Mouse (Mus musculus) liver (tissue): ENCODE measurements around the gene Slc28a3.

Source experiments
- DNase-seq: peaks from one replicate; pipeline ENCODE4 v3.0.0-alpha.2; 2020; ENCODE audit warnings: mixed read lengths

Slc28a3 gene

GRCm38 (mm10) chr13:58558216-58558615 is 52.5 kb downstream of the Slc28a3 start:
- no peak for DNase-seq

GRCm38 (mm10) chr13:58556018-58556417 is 54.7 kb downstream of the Slc28a3 start:
- DNase-seq: peak; percentile 23

DNA sequence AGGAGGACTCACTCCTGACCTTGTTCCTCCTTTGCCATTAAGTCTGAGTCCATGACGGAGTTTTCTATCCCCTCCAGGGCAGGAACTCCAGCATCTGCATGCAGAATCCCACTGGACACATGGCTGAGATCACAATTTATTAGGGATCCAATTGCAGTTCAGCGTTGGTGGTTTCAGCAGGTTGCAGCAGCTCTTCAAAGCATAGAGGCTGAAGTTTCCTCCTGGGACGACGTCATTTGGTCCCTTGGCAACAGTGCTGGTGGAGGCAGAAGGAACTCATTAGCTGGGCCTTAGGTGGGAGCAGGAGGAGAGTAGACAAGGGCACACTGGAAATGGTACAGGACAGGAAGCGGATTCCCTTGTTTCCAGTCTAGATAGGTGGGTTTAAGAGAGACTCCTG is 55.1 kb downstream of the Slc28a3 start:
- no peak for DNase-seq

- no peak for DNase-seq
These were observed 58.8 kb downstream of the Slc28a3 start for GRCm38 (mm10) chr13:58551924-58552323.

DNA sequence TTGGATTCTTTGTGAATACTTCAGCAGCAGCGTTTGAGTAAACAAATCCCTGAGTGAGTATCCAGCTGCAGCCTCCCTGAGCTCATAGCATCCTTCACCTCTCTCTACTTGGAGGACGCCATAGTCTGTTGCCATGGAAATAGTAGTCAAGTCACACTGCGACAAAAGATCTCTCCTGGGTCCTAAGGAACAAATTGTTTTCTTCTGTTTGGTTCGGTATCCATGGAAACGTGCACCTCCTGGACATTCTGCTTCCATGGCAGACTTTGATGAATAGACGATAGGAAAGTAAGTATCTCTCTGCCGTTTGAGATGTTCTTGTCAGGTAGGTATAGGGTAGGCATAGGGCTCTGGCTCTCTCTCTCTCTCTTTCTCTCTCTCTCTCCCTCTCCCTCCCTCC is 63.1 kb downstream of the Slc28a3 start:
- DNase-seq: no peak

GRCm38 (mm10) chr13:58543688-58544408 is 66.8 kb downstream of the Slc28a3 start:
- no peak for DNase-seq

- DNase-seq: peak; percentile 91
These were observed 67.6 kb downstream of the Slc28a3 start for GRCm38 (mm10) chr13:58543066-58543465.

- peak; percentile 76 for DNase-seq
These were observed 68.1 kb downstream of the Slc28a3 start for GRCm38 (mm10) chr13:58542601-58543041.

DNA sequence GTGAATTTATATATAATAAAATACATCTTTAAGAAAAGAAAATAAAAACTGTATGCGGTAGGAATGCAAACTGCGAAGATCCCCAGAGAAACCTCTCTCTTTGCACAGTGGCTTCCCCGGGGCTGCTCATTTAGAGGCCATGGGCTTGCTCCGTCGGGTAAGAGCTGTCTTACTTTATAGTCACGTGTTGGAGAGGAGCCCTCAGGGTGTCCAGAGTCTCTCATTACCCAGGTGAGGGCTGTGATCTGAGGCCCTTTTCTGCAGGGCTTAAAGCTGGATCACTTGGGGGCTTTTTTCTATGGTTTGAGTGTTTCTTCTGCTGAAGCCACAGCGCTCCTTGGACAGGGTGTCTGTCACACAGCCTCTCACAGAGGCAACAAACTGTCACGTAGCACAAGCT is 68.5 kb downstream of the Slc28a3 start:
- no peak for DNase-seq

DNA sequence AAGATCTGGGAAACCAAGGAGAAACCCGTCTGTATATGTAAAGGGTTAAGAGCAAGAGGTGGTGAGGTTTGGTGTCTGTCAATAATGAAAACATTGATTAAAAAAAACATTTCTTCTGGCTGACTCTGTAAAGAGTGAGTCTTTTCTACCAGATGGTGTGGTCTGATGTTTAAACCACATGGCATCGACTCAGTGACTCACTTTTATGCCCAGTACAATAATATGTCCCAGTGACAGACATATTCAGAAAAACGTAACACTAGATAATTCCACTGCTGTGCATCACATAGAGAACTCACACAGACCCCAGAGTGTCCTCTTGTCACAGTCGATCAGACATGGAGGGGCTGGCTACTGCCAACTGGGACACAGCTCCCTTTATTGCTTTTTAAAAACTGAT is 69.1 kb downstream of the Slc28a3 start:
- no peak for DNase-seq

- DNase-seq: no peak
These were observed 71.7 kb downstream of the Slc28a3 start for GRCm38 (mm10) chr13:58538966-58539365.

DNA sequence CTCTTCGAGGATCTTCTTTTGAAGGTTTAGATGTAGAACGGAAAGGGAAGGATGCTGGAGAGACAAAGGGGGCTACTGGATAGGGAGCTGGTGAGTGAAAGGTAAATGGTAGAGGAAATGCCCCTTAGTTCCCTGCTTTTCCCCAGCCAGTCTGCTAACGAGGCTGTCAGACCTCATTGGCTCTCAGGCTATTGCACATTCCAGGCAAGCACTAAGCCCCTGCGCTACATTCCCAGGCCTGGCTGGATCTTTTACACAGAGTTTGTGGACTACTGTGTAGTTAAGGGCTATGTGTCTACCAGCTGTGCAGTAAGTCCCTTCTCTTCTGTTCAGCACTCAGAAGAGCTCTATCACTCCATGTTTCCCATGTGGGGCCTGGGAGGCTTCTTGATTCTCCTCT is 72.3 kb downstream of the Slc28a3 start:
- no peak for DNase-seq

DNA sequence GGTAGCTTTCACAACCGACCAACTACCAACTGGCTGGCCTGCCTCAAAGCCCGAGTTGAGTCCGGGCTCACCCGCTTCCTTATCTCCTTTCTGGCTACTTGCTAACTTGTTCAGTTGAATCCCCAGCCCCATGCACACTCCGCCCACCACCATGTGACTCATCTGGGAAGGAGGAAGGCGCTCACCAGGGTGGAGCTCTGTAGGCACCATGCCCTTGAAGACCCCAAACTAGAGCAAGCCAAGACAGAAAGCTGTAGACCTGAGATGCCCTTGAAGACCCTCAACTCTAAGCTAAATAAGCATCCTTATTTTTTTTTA is 72.8 kb downstream of the Slc28a3 start:
- DNase-seq: peak; percentile 89

DNA sequence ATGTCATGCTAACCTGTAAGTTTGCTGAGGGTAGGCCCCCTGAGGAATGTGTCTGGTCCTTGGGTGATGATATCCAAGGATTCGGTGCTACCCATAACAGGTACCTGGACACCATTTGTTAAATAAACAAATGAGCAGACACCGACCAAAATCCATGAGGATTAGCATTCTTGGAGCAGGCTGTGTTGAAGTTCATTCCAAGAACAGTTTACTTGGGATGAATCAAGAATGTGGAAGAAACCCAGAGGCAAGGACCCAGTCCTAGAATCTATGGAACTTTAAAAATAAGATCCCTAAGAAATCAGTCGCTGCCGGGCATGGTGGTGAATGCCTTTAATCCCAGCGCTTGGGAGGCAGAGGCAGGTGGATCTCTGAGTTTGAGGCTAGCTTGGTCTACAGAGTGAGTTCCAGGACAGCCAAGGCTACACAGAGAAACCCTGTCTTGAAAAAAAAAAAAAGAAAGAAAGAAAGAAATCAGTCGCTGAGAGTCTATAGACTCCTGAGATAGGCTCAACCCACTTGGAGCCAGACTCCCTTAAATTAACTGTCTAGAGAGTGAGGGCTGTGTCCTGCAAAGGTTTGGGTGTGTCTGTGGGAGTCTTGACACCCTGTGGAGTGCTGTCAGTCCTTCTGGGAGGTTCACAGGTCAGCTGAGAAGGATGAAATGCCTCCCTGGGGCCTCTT is 73.3 kb downstream of the Slc28a3 start:
- no peak for DNase-seq

DNA sequence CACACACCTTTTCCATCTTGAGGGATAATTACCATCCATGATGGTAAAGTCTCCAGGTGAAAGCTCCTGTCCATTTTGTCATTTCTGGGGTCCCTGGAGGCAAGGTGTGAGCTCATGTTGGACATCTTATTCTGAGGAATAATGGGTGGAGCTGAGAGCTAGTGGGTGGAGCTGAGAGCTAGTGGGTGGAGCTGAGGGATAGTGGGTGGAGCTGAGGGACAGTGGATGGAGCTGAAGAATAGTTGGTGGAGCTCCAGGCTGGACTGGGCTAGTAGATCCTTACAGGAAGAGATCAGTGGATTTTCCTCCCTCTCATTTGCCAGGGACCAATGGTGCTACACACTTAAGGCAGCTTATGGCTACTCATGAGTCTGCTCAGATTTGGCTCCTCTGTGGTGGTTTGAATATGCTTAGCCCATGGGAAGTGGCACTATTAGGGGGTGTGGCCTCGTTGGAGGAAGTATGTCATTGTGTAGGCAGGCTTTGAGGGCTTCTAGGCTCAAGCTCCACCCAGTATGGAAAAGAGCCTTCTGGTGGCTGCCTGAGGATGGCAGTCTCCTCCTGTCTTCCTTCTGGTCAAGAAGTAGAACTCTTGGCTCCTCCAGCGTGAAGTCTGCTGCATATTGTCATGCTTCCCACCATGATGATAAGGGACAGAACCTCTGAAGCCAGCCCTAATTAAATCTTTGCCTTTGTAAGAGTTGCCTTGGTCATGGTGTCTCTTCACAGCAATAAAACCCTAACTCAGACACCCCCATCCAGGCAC is 74.0 kb downstream of the Slc28a3 start:
- DNase-seq: peak; percentile 61

- DNase-seq: no peak
These were observed 75.4 kb downstream of the Slc28a3 start for GRCm38 (mm10) chr13:58535321-58535720.

DNA sequence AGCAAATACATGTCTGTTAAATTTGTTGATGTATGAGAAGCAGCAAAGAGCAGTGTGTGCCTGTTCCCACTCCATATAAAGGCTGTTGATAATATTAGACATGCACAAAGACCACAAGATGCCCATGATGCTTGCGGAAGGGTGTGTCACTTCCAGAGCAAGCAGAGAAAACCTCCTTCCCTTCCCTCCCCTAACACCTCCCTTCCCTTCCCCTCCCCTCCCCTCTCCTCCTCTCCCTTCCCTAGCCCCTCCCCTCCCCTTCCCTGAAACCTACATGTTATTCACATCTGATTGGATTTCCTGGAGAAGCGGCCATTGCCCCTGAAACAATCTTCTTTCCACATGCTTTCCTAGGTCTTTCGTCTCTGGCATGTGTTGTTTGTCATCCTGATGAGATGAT is 75.8 kb downstream of the Slc28a3 start:
- no peak for DNase-seq

DNA sequence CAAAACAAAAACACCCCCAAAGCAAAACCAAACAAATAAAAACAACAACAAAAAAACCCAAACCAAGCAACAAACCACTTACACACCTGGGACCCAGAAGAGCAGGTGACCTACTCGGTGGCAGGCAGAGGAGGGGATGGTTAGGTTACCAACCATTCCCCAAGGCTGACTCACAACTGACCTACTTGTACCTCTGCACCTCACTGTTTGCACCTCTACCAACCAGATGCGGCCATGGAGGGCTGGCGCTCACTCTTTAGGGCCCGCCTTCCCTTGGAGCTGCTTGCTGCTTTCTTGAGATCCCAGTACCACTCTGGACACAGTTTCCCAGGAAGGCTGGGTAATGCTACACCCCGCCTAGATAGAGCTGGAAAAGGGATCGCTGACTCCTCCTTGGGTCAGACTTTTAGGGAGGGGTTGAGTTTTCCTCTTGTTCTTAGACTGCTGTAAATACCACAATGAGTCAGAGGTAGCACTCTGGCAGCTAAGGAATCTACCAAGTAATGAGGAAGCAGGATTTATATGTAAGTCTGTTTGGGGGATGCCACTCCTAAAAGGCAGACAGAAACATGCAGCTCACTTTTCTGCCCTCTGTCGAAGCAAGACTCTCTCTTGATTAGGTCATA is 76.3 kb downstream of the Slc28a3 start:
- DNase-seq: no peak

GRCm38 (mm10) chr13:58524581-58524980 is 86.1 kb downstream of the Slc28a3 start:
- DNase-seq: peak; percentile 56

DNA sequence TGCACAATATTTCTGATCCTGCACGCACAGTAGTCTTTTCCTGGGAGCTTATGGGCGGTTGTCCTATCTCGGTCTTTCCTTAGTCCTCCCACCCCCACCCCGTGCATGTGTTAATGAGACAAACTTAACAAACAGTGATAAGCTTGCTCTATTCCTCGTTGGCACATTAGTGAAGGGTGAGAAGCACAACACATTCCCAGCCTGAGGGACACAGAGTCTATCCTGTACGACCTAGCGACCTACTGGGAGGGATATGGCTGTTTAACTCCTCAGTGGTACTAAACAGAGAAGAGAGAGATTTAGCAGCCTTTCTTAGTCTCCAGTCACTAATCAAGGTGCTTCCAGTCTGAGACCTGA is 86.9 kb downstream of the Slc28a3 start:
- peak; percentile 65 for DNase-seq

GRCm38 (mm10) chr13:58523011-58523760 is 87.5 kb downstream of the Slc28a3 start:
- DNase-seq: peak; percentile 63

DNA sequence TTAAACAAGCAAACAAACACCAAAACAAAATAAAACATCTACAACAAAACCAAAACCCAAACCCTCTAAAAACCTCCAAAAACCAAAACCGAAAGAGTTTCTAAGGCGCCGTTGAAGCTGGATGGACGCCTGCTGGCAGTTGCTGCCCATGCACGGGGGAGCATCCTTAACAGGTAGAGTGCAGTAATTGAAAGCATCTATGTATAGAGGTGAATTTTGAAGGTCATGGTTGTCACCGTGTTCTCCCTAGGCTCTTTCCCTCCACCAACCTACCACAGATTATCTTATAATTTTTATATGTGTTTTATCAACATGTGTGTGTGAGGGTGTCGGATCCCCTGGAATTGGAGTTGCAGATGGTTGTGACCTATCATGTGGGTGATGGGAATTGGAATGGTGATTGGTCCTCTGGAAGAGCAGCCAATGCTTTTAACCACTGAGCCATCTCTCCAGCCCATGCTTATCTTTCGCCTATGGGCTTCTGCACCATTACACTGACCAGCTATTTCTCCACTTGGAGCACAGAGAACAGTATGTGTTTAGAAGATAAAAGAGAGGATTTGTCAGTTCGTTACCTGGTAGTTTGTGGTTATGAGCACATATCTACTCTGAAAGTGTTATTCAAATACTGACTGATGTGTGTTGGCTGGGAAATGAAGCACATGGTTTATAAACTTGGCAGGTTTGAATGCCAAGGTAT is 89.2 kb downstream of the Slc28a3 start:
- DNase-seq: no peak
